Mouse (Mus musculus) liver, embryonic 16.5 days (tissue): ENCODE measurements around the gene Faim2. TPM values are rescaled to one million over a fixed set of nuclear protein-coding genes. Genes with fewer than 3 reads are reported as not detected.

Experiments
- ATAC-seq: fragments of 200-750 bp; cut with Nextera tagmentation; 2 replicates; pipeline ENCODE4 v1.8.0; 2017; ENCODE audit warnings: low read depth, mild to moderate bottlenecking, moderate number of reproducible peaks, moderate library complexity
- H3K27ac ChIP-seq: fragments of 300-500 bp; sonication (generic); 2 replicates; pipeline ENCODE4 v1.5.1; 2014; ENCODE audit warnings: mild to moderate bottlenecking, low read length
- H3K27me3 ChIP-seq: fragments of 300-500 bp; sonication (generic); 2 replicates; pipeline ENCODE4 v1.6.1; 2014; ENCODE audit warnings: low read depth, low read length, mixed read lengths; ENCODE audit not compliant: control insufficient read depth, insufficient read depth
- H3K36me3 ChIP-seq: fragments of 300-500 bp; sonication (generic); 2 replicates; pipeline ENCODE4 v1.6.1; 2014; ENCODE audit warnings: mild to moderate bottlenecking; ENCODE audit not compliant: control insufficient read depth, insufficient read depth
- H3K4me1 ChIP-seq: fragments of 300-500 bp; sonication (generic); 2 replicates; pipeline ENCODE4 v1.6.1; 2014; ENCODE audit warnings: low read depth, low read length, mixed read lengths; ENCODE audit not compliant: control insufficient read depth
- H3K4me2 ChIP-seq: fragments of 300-500 bp; sonication (generic); 2 replicates; pipeline ENCODE4 v1.6.1; 2014; ENCODE audit warnings: low read depth, low read length, mixed read lengths
- H3K4me3 ChIP-seq: fragments of 300-500 bp; sonication (generic); 2 replicates; pipeline ENCODE4 v1.5.1; 2014; ENCODE audit warnings: low read depth, mild to moderate bottlenecking, low read length
- H3K9ac ChIP-seq: fragments of 300-500 bp; sonication (generic); 2 replicates; pipeline ENCODE4 v1.6.1; 2014; ENCODE audit warnings: low read depth, low read length
- H3K9me3 ChIP-seq: fragments of 300-500 bp; sonication (generic); replicated peaks from 2 replicates; pipeline ENCODE4 v1.6.1; 2016; ENCODE audit warnings: low read length; ENCODE audit not compliant: control insufficient read depth
- WGBS: fragments of 180-500 bp; shearing (Covaris S2); extraction: QIAGEN DNeasy Blood & Tissue Kit; methylation state at CpG from one replicate; pipeline ENCODE4 v1.1.7; 2014; ENCODE audit not compliant: insufficient replicate concordance; 5-methylcytosine and 5-hydroxymethylcytosine counted together
- polyA plus RNA-seq: library from polyadenylated mRNA; unstranded; fragments of >200 nt; fragmentation: Nextera tagmentation; extraction: Ambion mirVana; gene quantifications from 2 replicates; pipeline ENCODE4 v1.2.1, GENCODE M21; 2015

The Faim2 gene
- polyA plus RNA-seq, 1 experiment from 2014 or later = 0.02 TPM

- Histone ChIP-seq H3K4me2 (no peak overlapping the region), H3K9ac (no peak overlapping the region), H3K4me1 (no peaks in the 10 kb centered on the region), H3K27ac (no peak overlapping the region), H3K4me3 (no peak overlapping the region), H3K27me3 (no peaks in the 10 kb centered on the region), H3K36me3 (no peaks in the 10 kb centered on the region), H3K9me3 (no peaks in the 10 kb centered on the region)
- 70% methylated on average over 11 of the region's 11 CpGs for WGBS
- ATAC-seq = no peak
These were observed 18.6 kb upstream of the Faim2 start for GRCm38 (mm10) chr15:99546596-99546995.

- H3K36me3 ChIP-seq = no peaks in the 10 kb centered on the region
- no peak overlapping the region for H3K4me2 ChIP-seq
- H3K27me3 ChIP-seq = no peaks in the 10 kb centered on the region
- no peak overlapping the region for H3K4me3 ChIP-seq
- no peaks in the 10 kb centered on the region for H3K9me3 ChIP-seq
- 41% methylated on average over 7 of the region's 7 CpGs for WGBS
- no peak overlapping the region for H3K9ac ChIP-seq
- H3K27ac ChIP-seq = no peak overlapping the region
- no peaks in the 10 kb centered on the region for H3K4me1 ChIP-seq
- no peak for ATAC-seq
These were observed 16.1 kb upstream of the Faim2 start for GRCm38 (mm10) chr15:99544047-99544446.

- H3K4me3 ChIP-seq = no peak overlapping the region
- no peak overlapping the region for H3K27ac ChIP-seq
- no peak overlapping the region for H3K4me2 ChIP-seq
- H3K9ac ChIP-seq = no peak overlapping the region
- no peak for ATAC-seq
- H3K36me3 ChIP-seq = no peaks in the 10 kb centered on the region
- no peaks in the 10 kb centered on the region for H3K27me3 ChIP-seq
- no peaks in the 10 kb centered on the region for H3K9me3 ChIP-seq
- no peaks in the 10 kb centered on the region for H3K4me1 ChIP-seq
- 48% methylated on average over 8 of the region's 8 CpGs for WGBS
These were observed 11.9 kb upstream of the Faim2 start for GRCm38 (mm10) chr15:99539891-99540290.

- Histone ChIP-seq H3K9ac (no peak overlapping the region), H3K27me3 (no peaks in the 10 kb centered on the region), H3K27ac (no peak overlapping the region), H3K36me3 (no peaks in the 10 kb centered on the region), H3K4me1 (no peaks in the 10 kb centered on the region), H3K4me2 (no peak overlapping the region), H3K4me3 (no peak overlapping the region), H3K9me3 (no peaks in the 10 kb centered on the region)
- no peak for ATAC-seq
- WGBS = 50% methylated on average over 11 of the region's 11 CpGs
These were observed 9.2 kb upstream of the Faim2 start for GRCm38 (mm10) chr15:99536889-99537862.

GRCm38 (mm10) chr15:99532023-99532422 lies 4.1 kb upstream of the Faim2 start:
- Histone ChIP-seq H3K36me3 (no peaks in the 10 kb centered on the region), H3K9me3 (no peaks in the 10 kb centered on the region), H3K4me1 (no peaks in the 10 kb centered on the region), H3K9ac (no peak overlapping the region), H3K27me3 (peaks cover 6% of the 10 kb centered on the region; the same call in 1 of the 2 replicates), H3K27ac (no peak overlapping the region), H3K4me2 (no peak overlapping the region), H3K4me3 (no peak overlapping the region)
- WGBS = 53% methylated on average over 3 of the region's 3 CpGs
- ATAC-seq = no peak

GRCm38 (mm10) chr15:99531146-99531545 lies 3.2 kb upstream of the Faim2 start:
- Histone ChIP-seq H3K36me3 (no peaks in the 10 kb centered on the region), H3K27me3 (peaks cover 6% of the 10 kb centered on the region; the same call in 1 of the 2 replicates), H3K4me2 (no peak overlapping the region), H3K9me3 (no peaks in the 10 kb centered on the region), H3K4me3 (no peak overlapping the region), H3K9ac (no peak overlapping the region), H3K4me1 (no peaks in the 10 kb centered on the region), H3K27ac (no peak overlapping the region)
- no peak for ATAC-seq
- 21% methylated on average over 6 of the region's 6 CpGs for WGBS

GRCm38 (mm10) chr15:99526681-99527080 lies 1.3 kb downstream of the Faim2 start:
- WGBS = 31% methylated on average over 2 of the region's 2 CpGs
- H3K27me3 ChIP-seq = peaks cover 6% of the 10 kb centered on the region; the same call in 1 of the 2 replicates
- no peak overlapping the region for H3K9ac ChIP-seq
- no peak overlapping the region for H3K4me3 ChIP-seq
- no peak overlapping the region for H3K4me2 ChIP-seq
- ATAC-seq = no peak
- no peaks in the 10 kb centered on the region for H3K9me3 ChIP-seq
- H3K27ac ChIP-seq = no peak overlapping the region
- no peaks in the 10 kb centered on the region for H3K36me3 ChIP-seq
- no peaks in the 10 kb centered on the region for H3K4me1 ChIP-seq

- H3K4me1 ChIP-seq = no peaks in the 10 kb centered on the region
- no peaks in the 10 kb centered on the region for H3K36me3 ChIP-seq
- no peak overlapping the region for H3K4me3 ChIP-seq
- no peak for ATAC-seq
- no peak overlapping the region for H3K4me2 ChIP-seq
- H3K27ac ChIP-seq = no peak overlapping the region
- WGBS = 43% methylated on average over 7 of the region's 7 CpGs
- no peak overlapping the region for H3K9ac ChIP-seq
- H3K27me3 ChIP-seq = no peaks in the 10 kb centered on the region
- H3K9me3 ChIP-seq = no peaks in the 10 kb centered on the region
These were observed 7.7 kb downstream of the Faim2 start for GRCm38 (mm10) chr15:99520306-99520705.

GRCm38 (mm10) chr15:99519626-99520025 lies 8.3 kb downstream of the Faim2 start:
- H3K4me3 ChIP-seq = no peak overlapping the region
- H3K9ac ChIP-seq = no peak overlapping the region
- WGBS = 76% methylated on average over 9 of the region's 9 CpGs
- H3K9me3 ChIP-seq = no peaks in the 10 kb centered on the region
- ATAC-seq = no peak
- H3K36me3 ChIP-seq = no peaks in the 10 kb centered on the region
- H3K4me1 ChIP-seq = peaks cover 2% of the 10 kb centered on the region
- no peak overlapping the region for H3K4me2 ChIP-seq
- no peak overlapping the region for H3K27ac ChIP-seq
- no peaks in the 10 kb centered on the region for H3K27me3 ChIP-seq
